Comparison of ENCODE assay signal across 9 mouse cellular contexts in the genomic region with DNA sequence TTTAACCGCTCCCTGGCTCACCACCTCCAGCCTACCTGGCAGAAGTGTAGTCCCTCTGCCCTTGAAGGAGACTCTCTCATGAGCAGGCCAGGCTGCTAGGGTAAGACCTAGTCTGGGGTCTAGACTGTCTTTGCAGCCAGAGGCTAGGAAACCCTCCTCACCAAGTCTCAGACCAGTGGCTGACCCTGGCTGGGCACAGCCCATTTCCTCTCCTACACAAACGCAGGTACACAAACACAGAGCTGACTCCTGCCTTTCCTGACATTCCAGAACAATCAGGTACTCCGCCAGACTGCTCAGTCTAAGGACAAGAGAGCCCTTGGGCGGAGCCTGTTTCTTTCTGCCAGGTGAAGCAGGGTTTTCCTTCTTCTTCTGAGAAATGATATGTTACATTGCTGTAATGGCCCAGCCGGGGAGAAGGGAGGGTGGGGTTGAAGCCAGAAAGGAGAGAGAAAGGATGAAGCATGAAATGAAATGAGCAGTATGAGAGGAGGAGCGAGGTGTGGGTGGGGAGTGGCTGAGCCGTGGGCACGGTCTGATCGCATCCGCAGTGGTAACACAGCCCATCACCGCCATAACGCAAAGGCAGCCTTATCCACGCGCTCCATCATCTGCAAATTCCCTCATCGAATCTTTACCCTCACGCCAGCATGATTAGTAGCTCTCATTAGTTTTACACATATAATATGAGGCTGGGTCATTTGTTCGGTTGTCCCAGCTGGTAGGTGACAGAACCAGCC. TPM values are rescaled to one million over a fixed set of nuclear protein-coding genes. Genes with fewer than 3 reads are reported as not detected.
DNase-seq lines count a peak whose midpoint lies in the region; ATAC-seq and TF ChIP-seq lines count a peak whose summit lies in the region.
"Had no signal": no experiment of that assay in that cellular context is flagged by ENCODE, and none has a peak within 500 bp of the region (broad histone marks: within the 10 kb centered on the region; RNA-seq: fewer than 3 reads in every experiment).

No protein-coding gene starts in this region.

- H3K36me3 ChIP-seq in forebrain, postnatal 0 days (ENCODE audit: insufficient read depth), result no peaks in the 10 kb centered on the region
- H3K36me3 ChIP-seq in lung, embryonic 15.5 days, result no peaks in the 10 kb centered on the region
- H3K36me3 ChIP-seq: embryonic facial prominence, embryonic 15.5 days had no signal

- H3K27me3 ChIP-seq in forebrain, postnatal 0 days (ENCODE audit: insufficient read depth, low read length), result no peaks in the 10 kb centered on the region
- no peaks in the 10 kb centered on the region for H3K27me3 ChIP-seq in lung, embryonic 15.5 days
- H3K27me3 ChIP-seq: embryonic facial prominence, embryonic 15.5 days had no signal

- H3K27ac ChIP-seq in forebrain, postnatal 0 days (ENCODE audit: low read depth, low read length), result peak overlapping the region; percentile 50; the same call in 1 of the 2 replicates
- H3K27ac ChIP-seq in lung, embryonic 15.5 days, result peak overlapping the region; percentile 88
- H3K27ac ChIP-seq: embryonic facial prominence, embryonic 15.5 days had no signal

- peak; percentile 48 to 60 for DNase-seq in lung, adult 18-20 months
- DNase-seq in lung, postnatal 14 days, result no peak
- DNase-seq in forebrain, postnatal 0 days, result no peak
- DNase-seq in yolk sac, embryonic 10.5 days (ENCODE audit: low spot score), result peak; percentile 40
- DNase-seq in adrenal gland, adult (ENCODE audit: inconsistent age in 2 of 2, low spot score in 1 of 2), result no peak
- DNase-seq: layer of hippocampus, postnatal 36 days had no signal

- ATAC-seq in forebrain, postnatal 0 days, result no peak
- ATAC-seq in lung, embryonic 15.5 days (ENCODE audit: borderline replicate concordance, extremely low read depth, low FRiP score, low TSS enrichment), result peak; percentile 40; the same call in 1 of the 2 replicates
- ATAC-seq in megakaryocyte, adult 5-6 weeks (ENCODE audit: poor library complexity, severe bottlenecking), result no peak

- H3K9me3 ChIP-seq in forebrain, postnatal 0 days (ENCODE audit: low read length), result no peaks in the 10 kb centered on the region
- no peaks in the 10 kb centered on the region for H3K9me3 ChIP-seq in lung, embryonic 15.5 days
- H3K9me3 ChIP-seq: embryonic facial prominence, embryonic 15.5 days had no signal

- no peak overlapping the region for H3K4me3 ChIP-seq in forebrain, postnatal 0 days (ENCODE audit: low read depth, low read length)
- no peak overlapping the region for H3K4me3 ChIP-seq in lung, embryonic 15.5 days
- H3K4me3 ChIP-seq: embryonic facial prominence, embryonic 15.5 days had no signal

- WGBS in forebrain, postnatal 0 days, result 70% methylated on average over 17 of the region's 17 CpGs
- 64% methylated on average over 17 of the region's 17 CpGs for WGBS in lung, embryonic 15.5 days

- H3K4me1 ChIP-seq in forebrain, postnatal 0 days (ENCODE audit: insufficient read depth), result peaks cover 23% of the 10 kb centered on the region
- H3K4me1 ChIP-seq in lung, embryonic 15.5 days, result peaks cover 28% of the 10 kb centered on the region

- H3K9ac ChIP-seq in forebrain, postnatal 0 days, result no peak overlapping the region
- H3K9ac ChIP-seq in lung, embryonic 15.5 days, result no peak overlapping the region
- H3K9ac ChIP-seq: embryonic facial prominence, embryonic 15.5 days had no signal

- H3K4me2 ChIP-seq in forebrain, postnatal 0 days (ENCODE audit: low read depth), result no peak overlapping the region
- H3K4me2 ChIP-seq in lung, embryonic 15.5 days, result peak overlapping the region; percentile 28; the same call in 1 of the 2 replicates
- H3K4me2 ChIP-seq: embryonic facial prominence, embryonic 15.5 days had no signal

- TF ChIP-seq CTCF in forebrain, postnatal 0 days (IDR thresholded peaks at IDR 0.05; ENCODE audit: low read depth), result no peak

RNA-seq across cellular contexts. Expression of a gene that starts 27.7 kb away (rescaled TPM):
- total RNA-seq in forebrain, postnatal 0 days (2014; rRNA removed), result 53.1 and 62.9 TPM in 2 replicates
- polyA plus RNA-seq in forebrain, postnatal 0 days (2015; fragmentation: Nextera tagmentation; extraction: Ambion mirVana), result 28.4 and 38.1 TPM in 2 replicates
- polyA plus RNA-seq in lung, embryonic 15.5 days (2015; fragmentation: Nextera tagmentation; extraction: Ambion mirVana), result 18.0 and 19.2 TPM in 2 replicates
- total RNA-seq in megakaryocyte, adult 5-6 weeks (2015), result 12.0 and 12.9 TPM in 2 replicates
- 8.9 and 11.0 TPM in 2 replicates for total RNA-seq in megakaryocyte, adult 5-6 weeks (2017)

RNA-seq across cellular contexts. Expression of a gene that starts 34.6 kb away (rescaled TPM):
- total RNA-seq in forebrain, postnatal 0 days (2014; rRNA removed), result 134 and 161 TPM in 2 replicates
- 86.3 and 95.7 TPM in 2 replicates for polyA plus RNA-seq in forebrain, postnatal 0 days (2015; fragmentation: Nextera tagmentation; extraction: Ambion mirVana)
- 49.4 and 50.0 TPM in 2 replicates for polyA plus RNA-seq in lung, embryonic 15.5 days (2015; fragmentation: Nextera tagmentation; extraction: Ambion mirVana)
- 3.0 and 3.6 TPM in 2 replicates for total RNA-seq in megakaryocyte, adult 5-6 weeks (2015)
- total RNA-seq in megakaryocyte, adult 5-6 weeks (2017), result 1.4 and 3.5 TPM in 2 replicates

Comparison
In these comparisons a context has a peak if more than half of its experiments do, and no peak if none do; other contexts are left out.
1. DNase-seq: peak in lung, adult 18-20 months (2 of 2) and yolk sac, embryonic 10.5 days (single experiment); none in lung, postnatal 14 days (single experiment), forebrain, postnatal 0 days (single experiment) and adrenal gland, adult (0 of 2).
2. RNA of a gene that starts 34.6 kb away (total RNA-seq): 134 to 161 TPM in forebrain, postnatal 0 days; 1.4 to 3.6 TPM in megakaryocyte, adult 5-6 weeks; every median in the first group is over 10 times any median in the second.